Mouse (Mus musculus): ENCODE measurements around the gene Fam171b. TPM values are rescaled to one million over a fixed set of nuclear protein-coding genes. Genes with fewer than 3 reads are reported as not detected.

The Fam171b gene
- total RNA-seq (2015; ENCODE audit: low replicate concordance) (not detected in 2 replicates), total RNA-seq (2017; ENCODE audit: low replicate concordance) (not detected in 2 replicates)

DNA sequence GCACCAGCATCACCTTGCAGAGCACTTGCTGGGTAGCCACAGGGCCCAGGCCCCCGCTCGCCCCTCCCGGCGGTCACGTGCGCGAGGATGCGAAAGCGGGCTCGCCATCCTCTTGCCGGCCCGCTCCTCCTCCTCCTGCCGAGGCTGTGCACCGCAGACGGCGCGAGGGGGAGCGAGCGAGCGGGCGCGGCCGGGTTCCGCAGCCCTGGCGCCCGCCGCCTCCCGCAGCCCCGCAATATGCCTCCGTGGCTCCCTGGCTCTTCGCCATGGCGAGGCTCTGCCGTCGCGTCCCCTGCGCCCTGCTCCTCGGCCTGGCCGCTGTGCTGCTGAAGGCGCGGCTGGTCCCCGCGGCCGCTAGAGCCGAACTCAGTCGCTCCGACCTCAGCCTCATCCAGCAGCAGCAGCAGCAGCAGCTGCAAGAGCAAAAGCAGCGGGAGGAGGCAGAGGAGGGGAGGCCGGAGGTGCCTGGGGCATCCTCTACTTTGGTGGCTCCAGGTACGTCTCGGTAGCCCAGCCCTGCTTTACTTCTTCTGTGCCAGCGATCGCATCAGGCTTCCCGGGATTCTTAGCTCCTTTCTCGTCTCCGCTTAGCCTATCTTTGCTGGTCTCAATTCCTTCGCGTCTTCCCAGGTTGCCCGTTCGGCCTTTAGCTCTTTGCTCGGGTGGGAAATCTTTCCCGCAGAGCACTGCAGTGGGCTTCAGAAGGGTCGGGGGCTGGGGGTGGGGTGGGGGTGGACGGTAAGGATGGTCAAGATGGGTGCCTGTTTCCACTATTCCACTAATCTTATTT, at the start of gene Fam171b:
Gene Fam171b (plus strand): TSS at position 154 of the 790 bp plus-strand sequence.
- ATAC-seq (replicated peaks; ENCODE audit: low FRiP score, poor library complexity, severe bottlenecking), result no peak

DNA sequence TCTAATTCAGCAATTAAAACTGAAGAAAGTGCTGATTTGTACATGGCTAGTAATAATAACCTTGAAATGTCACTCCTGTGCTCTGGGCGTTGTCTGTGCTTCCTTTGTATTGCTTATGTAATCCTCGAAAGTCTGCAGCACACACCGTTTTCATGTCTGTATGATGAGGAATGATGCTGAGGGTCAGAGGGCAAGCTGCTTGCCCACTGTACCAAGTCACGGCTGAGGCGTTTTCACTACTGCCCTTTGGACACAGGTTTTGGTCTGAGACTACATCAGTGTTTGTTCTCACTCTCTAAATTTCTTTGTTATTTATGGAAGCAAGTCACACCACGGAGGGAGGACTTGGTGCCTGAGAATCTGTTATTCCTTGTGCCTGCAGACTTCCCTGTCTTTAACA, 46.4 kb upstream of the Fam171b start:
- ATAC-seq (replicated peaks; ENCODE audit: low FRiP score, poor library complexity, severe bottlenecking), result no peak

- ATAC-seq (replicated peaks; ENCODE audit: low FRiP score, poor library complexity, severe bottlenecking), result no peak
Observed at GRCm38 (mm10) chr2:83766878-83767277, 45.6 kb upstream of the Fam171b start.

- no peak for ATAC-seq (replicated peaks; ENCODE audit: low FRiP score, poor library complexity, severe bottlenecking)
Observed at GRCm38 (mm10) chr2:83768311-83769047, 44.0 kb upstream of the Fam171b start.

DNA sequence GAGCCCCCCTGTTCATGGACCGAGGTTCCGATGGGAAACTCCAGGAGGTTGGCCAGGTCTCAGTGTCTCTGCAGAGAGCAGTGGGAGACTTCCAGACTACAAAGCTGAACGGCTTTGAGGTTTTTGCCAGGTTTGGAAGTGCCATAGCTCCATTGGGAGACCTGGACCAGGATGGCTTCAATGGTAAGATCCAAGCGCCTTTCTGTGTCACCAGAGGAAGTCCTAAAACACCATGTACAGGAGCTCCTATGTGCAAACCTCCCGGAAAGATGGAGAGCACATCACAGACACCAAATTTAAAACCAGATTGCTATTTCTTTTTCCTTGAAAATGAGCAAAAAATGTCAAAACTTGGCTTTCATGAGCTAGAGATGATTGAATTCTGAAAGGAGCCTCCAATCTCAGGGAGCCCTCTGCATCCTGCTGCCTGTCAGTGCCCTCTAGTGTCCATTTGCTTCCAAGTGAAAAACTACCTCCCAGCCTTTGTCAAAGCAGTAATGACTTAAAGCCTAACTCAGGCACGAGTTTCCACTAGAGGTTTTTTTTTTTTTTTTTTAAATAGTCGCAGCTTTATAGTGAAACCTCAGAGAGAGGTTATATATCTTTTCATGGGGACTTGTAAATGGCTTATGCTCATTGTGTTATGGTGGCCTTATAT, 41.2 kb upstream of the Fam171b start:
- ATAC-seq (replicated peaks; ENCODE audit: low FRiP score, poor library complexity, severe bottlenecking), result no peak

DNA sequence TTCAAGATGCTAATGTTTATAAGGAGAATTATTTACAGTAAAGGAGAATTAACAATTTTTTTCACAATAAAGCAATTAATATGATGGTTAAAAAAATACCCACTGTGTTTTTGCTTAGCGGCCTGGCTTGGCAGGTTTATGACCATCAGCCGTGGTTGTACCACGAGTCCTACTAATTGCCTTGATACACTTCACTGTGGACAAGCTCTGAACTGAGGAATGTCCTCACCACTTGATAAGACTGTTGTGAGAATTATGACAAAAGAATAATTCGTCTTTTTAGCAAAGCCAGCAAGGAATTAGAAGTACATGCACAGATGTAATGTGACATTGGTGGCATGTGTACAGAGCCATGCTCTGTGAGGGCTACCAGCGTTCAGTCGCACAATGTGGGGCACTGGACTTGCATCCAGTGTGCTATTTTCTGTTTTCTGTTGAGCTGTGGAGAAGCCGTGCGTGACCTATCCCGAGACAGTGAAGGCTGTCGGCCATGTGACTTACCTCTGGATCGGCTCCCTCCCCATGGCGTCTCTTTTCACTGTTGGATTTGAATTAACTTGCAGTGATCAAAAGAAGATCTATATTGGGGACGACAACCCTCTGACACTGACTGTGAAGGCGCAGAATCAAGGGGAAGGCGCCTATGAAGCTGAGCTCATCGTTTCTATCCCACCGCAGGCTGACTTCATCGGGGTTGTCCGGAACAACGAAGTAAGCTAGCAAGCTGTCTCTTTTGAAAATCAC, 20.9 kb upstream of the Fam171b start:
- no peak for ATAC-seq (replicated peaks; ENCODE audit: low FRiP score, poor library complexity, severe bottlenecking)

DNA sequence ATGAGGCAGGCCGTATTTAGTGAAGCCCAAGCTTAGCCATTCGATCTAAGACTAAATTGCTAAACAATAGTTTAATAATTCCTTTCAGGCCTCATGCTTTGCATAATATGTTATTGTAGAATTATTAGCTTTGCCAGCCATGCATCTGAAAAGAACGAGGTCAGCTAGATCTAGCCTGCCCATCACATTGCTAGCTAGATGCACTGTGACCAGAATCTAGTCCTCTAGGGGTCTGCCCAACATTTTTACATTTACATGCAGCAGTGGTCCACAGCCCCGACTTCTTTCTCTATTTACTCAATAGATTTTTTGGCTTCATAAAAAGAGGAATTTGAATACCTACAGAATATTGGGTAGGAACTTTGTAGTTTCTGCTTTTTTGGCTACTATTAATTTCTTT, 20.3 kb upstream of the Fam171b start:
- no peak for ATAC-seq (replicated peaks; ENCODE audit: low FRiP score, poor library complexity, severe bottlenecking)

DNA sequence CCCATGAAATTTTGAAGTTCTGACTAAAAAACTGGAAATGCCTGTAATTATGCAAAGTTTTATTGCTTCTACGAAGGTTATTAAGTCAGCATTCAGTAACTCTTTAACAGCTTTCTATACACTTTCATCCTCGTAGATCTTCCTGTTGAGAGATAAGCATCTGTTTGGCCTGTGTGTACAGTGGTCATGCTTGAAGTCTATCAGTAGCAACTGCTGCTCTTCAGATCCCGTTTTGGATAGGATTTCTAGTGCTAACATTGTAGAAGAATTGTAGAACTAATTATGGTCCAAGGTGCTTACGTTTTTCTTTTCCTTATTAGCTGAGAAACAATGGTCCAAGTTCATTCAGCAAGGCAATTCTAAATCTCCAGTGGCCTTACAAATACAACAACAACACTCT, 16.7 kb upstream of the Fam171b start:
- ATAC-seq (replicated peaks; ENCODE audit: low FRiP score, poor library complexity, severe bottlenecking), result no peak

GRCm38 (mm10) chr2:83797902-83798497, 14.4 kb upstream of the Fam171b start:
- ATAC-seq (replicated peaks; ENCODE audit: low FRiP score, poor library complexity, severe bottlenecking), result no peak

- ATAC-seq (replicated peaks; ENCODE audit: low FRiP score, poor library complexity, severe bottlenecking), result no peak
Observed at GRCm38 (mm10) chr2:83813273-83813892, 947 bp downstream of the Fam171b start.

GRCm38 (mm10) chr2:83814009-83814408, 1.6 kb downstream of the Fam171b start:
- no peak for ATAC-seq (replicated peaks; ENCODE audit: low FRiP score, poor library complexity, severe bottlenecking)

- no peak for ATAC-seq (replicated peaks; ENCODE audit: low FRiP score, poor library complexity, severe bottlenecking)
Observed at GRCm38 (mm10) chr2:83816147-83816546, 3.7 kb downstream of the Fam171b start.

- no peak for ATAC-seq (replicated peaks; ENCODE audit: low FRiP score, poor library complexity, severe bottlenecking)
Observed at GRCm38 (mm10) chr2:83825161-83825560, 12.7 kb downstream of the Fam171b start.

GRCm38 (mm10) chr2:83828895-83829539, 16.6 kb downstream of the Fam171b start:
- no peak for ATAC-seq (replicated peaks; ENCODE audit: low FRiP score, poor library complexity, severe bottlenecking)

- no peak for ATAC-seq (replicated peaks; ENCODE audit: low FRiP score, poor library complexity, severe bottlenecking)
Observed at GRCm38 (mm10) chr2:83832903-83833302, 20.5 kb downstream of the Fam171b start.

GRCm38 (mm10) chr2:83835313-83836070, 23.1 kb downstream of the Fam171b start:
- ATAC-seq (replicated peaks; ENCODE audit: low FRiP score, poor library complexity, severe bottlenecking), result no peak

- no peak for ATAC-seq (replicated peaks; ENCODE audit: low FRiP score, poor library complexity, severe bottlenecking)
Observed at GRCm38 (mm10) chr2:83848495-83848894, 36.1 kb downstream of the Fam171b start.

DNA sequence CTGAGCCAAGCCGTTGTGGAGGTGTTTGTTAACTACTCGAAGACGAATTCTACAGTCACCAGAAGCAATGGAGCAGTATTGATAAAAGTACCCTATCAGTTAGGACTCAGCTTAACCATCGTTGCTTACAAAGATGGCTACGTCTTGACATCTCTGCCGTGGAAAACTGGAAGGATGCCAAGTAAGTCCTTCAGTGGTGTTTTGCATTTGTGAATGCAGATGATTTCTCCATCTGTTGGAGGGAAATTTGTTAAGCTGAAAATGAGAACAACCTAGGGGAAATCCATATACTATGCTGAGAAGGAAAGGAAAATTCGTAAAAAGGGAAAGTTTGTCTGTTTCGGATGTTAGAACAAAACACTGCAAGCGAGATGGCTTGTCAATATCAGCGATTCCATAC, 41.0 kb downstream of the Fam171b start:
- no peak for ATAC-seq (replicated peaks; ENCODE audit: low FRiP score, poor library complexity, severe bottlenecking)
